Mouse (Mus musculus) G1E (cell line): ENCODE data around the gene Mllt11. TPM values are rescaled to one million over a fixed set of nuclear protein-coding genes. Genes with fewer than 3 reads are reported as not detected.

Experiments
- ATAC-seq: 2 replicates; pipeline ENCODE4 v1.8.0; 2016; ENCODE audit warnings: mild to moderate bottlenecking; ENCODE audit not compliant: insufficient number of reproducible peaks, poor library complexity, low FRiP score, severe bottlenecking; ENCODE audit errors: extremely low read depth
- DNase-seq: peaks from one replicate; pipeline ENCODE4 v3.0.0; 2012; ENCODE audit warnings: low spot score
- H3K27me3 ChIP-seq: 2 replicates; pipeline ENCODE4 v1.6.1; 2012; ENCODE audit warnings: mild to moderate bottlenecking, low read length, inconsistent platforms; ENCODE audit not compliant: insufficient read depth
- H3K36me3 ChIP-seq: replicated peaks from 2 replicates; pipeline ENCODE3; 2012; ENCODE audit warnings: mild to moderate bottlenecking, inconsistent platforms
- H3K4me1 ChIP-seq: 2 replicates; pipeline ENCODE4 v1.6.1; 2012; ENCODE audit warnings: low read depth, low read length, inconsistent platforms, mixed read lengths; ENCODE audit not compliant: insufficient read depth
- H3K4me3 ChIP-seq: 2 replicates; pipeline ENCODE4 v1.5.1; 2012; ENCODE audit warnings: low read depth, mild to moderate bottlenecking, inconsistent platforms, low read length, moderate library complexity, mixed read lengths
- H3K9me3 ChIP-seq: replicated peaks from 2 replicates; pipeline ENCODE4 v1.6.1; 2012; ENCODE audit warnings: inconsistent platforms
- CTCF ChIP-seq: IDR thresholded peaks from 2 replicates; pipeline ENCODE4 v1.5.1; 2012; ENCODE audit warnings: low read depth, low read length, inconsistent platforms, mixed read lengths
- GATA1 ChIP-seq: IDR thresholded peaks from 2 replicates; pipeline ENCODE4 v1.6.1; 2012; ENCODE audit warnings: borderline replicate concordance, low read length, inconsistent platforms, mixed read lengths
- GATA2 ChIP-seq: IDR thresholded peaks from 2 replicates; pipeline ENCODE4 v1.6.1; 2012; ENCODE audit warnings: low read depth, low read length, inconsistent platforms, borderline replicate concordance
- POLR2AphosphoS5 ChIP-seq: IDR thresholded peaks from 2 replicates; pipeline ENCODE4 v1.6.1; 2012; ENCODE audit warnings: low read depth, low read length, inconsistent platforms; ENCODE audit not compliant: insufficient replicate concordance
- TAL1 ChIP-seq: conservative IDR thresholded peaks from 2 replicates; pipeline ENCODE4 v1.6.1; 2012; ENCODE audit warnings: low read depth, low read length, inconsistent platforms, mixed read lengths
- polyA plus RNA-seq: library from polyadenylated mRNA; stranded (reverse); fragments of >175 nt; gene quantifications from 2 replicates; pipeline ENCODE4 v1.2.3, GENCODE M21; 2012
- total RNA-seq, 2 experiments: library from RNA; stranded (forward) in 1 of 2; stranded (reverse) in 1 of 2; fragments of 200-1000 nt in 1 of 2; fragments of >200 nt in 1 of 2; fragmentation: Nextera tagmentation in 1 of 2; gene quantifications; 2 replicates each; pipeline ENCODE4 v1.2.3; 2014 to 2017

The Mllt11 gene
- total and polyA plus RNA-seq, 3 experiments, result 4.1 to 10.4 (median 7.7) TPM

DNA sequence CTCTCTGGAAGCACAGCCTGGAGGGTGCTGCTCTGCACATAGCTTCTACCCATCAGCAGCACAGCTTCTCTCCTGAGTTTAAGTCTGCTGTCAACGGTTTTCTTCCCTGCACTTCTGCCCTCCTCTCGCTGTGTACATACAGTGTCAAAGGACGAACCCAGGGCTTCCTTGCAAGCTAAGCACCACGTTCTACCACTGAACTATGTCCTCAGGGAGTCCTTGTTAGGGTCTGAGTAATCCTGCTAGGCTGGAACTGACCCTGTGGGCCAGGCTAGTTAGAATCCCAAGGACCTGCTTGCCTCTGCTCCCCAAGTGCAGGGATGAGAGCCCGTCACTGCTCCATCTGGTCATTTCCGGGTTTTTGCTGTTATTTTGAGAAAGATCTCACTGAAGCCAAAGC lies 45.1 kb downstream of the Mllt11 start:
- H3K27me3 ChIP-seq, result no peaks in the 10 kb centered on the region
- no peak for ATAC-seq

GRCm38 (mm10) chr3:95186100-95186499 lies 45.9 kb downstream of the Mllt11 start:
- DNase-seq (no peak), ATAC-seq (no peak)
- H3K4me3 ChIP-seq, result no peak overlapping the region
- no peaks in the 10 kb centered on the region for H3K27me3 ChIP-seq
- no peaks in the 10 kb centered on the region for H3K9me3 ChIP-seq
- no peak for TF ChIP-seq TAL1
- TF ChIP-seq CTCF, result no peak
- no peak for TF ChIP-seq GATA2
- no peak for TF ChIP-seq GATA1
- TF ChIP-seq POLR2AphosphoS5, result no peak
- H3K4me1 ChIP-seq, result 0 out of 2 replicates have a peak, but pooled peaks cover 2% of the 10 kb centered on the region
- peaks cover 97% of the 10 kb centered on the region for H3K36me3 ChIP-seq

More for the DNA sequence above, 45.1 kb downstream of the Mllt11 start:
- Histone ChIP-seq H3K36me3 (peaks cover 99% of the 10 kb centered on the region), H3K9me3 (no peaks in the 10 kb centered on the region), H3K4me3 (no peak overlapping the region), H3K4me1 (0 out of 2 replicates have a peak, but pooled peaks cover 2% of the 10 kb centered on the region)
- TF ChIP-seq GATA2 (no peak), GATA1 (no peak), TAL1 (no peak), POLR2AphosphoS5 (no peak), CTCF (no peak)
- DNase-seq, result no peak

- Histone ChIP-seq H3K9me3 (no peaks in the 10 kb centered on the region), H3K4me1 (0 out of 2 replicates have a peak, but pooled peaks cover 2% of the 10 kb centered on the region), H3K27me3 (no peaks in the 10 kb centered on the region), H3K36me3 (peaks cover 96% of the 10 kb centered on the region), H3K4me3 (no peak overlapping the region)
- ATAC-seq (no peak), DNase-seq (no peak)
- no peak for TF ChIP-seq TAL1
- TF ChIP-seq CTCF, result no peak
- no peak for TF ChIP-seq GATA2
- no peak for TF ChIP-seq GATA1
- TF ChIP-seq POLR2AphosphoS5, result no peak
These were observed 47.0 kb downstream of the Mllt11 start for GRCm38 (mm10) chr3:95184796-95185577.

DNA sequence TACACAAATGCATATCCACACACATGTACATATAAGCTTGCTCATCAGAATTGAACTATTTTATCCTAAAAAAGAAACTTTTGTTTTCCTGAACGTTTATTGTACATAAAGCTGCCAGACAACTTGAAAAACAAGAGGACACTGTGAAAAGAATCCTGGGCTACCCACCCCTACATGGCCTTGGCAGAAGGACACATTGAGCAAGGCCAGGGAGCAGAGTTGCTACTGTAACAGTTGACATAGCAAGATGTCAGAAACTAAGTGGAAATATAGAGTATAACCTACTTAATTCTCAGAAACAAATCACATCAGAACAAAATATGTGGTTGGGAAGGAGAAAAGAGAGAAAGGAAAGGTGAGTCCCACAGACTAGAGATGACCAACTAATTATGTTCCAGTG lies 50.1 kb downstream of the Mllt11 start:
- Histone ChIP-seq H3K4me3 (no peak overlapping the region), H3K9me3 (no peaks in the 10 kb centered on the region), H3K27me3 (peaks cover 8% of the 10 kb centered on the region), H3K4me1 (no peaks in the 10 kb centered on the region), H3K36me3 (peaks cover 64% of the 10 kb centered on the region)
- no peak for TF ChIP-seq GATA2
- ATAC-seq (no peak), DNase-seq (no peak)

- Histone ChIP-seq H3K36me3 (peaks cover 45% of the 10 kb centered on the region), H3K4me1 (no peaks in the 10 kb centered on the region), H3K9me3 (no peaks in the 10 kb centered on the region), H3K4me3 (no peak overlapping the region), H3K27me3 (peaks cover 14% of the 10 kb centered on the region)
- DNase-seq (no peak), ATAC-seq (no peak)
- TF ChIP-seq TAL1 (no peak), GATA2 (no peak), POLR2AphosphoS5 (no peak; the same call in 1 of the 2 replicates), CTCF (no peak), GATA1 (no peak)
These were observed 52.1 kb downstream of the Mllt11 start for GRCm38 (mm10) chr3:95179890-95180289.

DNA sequence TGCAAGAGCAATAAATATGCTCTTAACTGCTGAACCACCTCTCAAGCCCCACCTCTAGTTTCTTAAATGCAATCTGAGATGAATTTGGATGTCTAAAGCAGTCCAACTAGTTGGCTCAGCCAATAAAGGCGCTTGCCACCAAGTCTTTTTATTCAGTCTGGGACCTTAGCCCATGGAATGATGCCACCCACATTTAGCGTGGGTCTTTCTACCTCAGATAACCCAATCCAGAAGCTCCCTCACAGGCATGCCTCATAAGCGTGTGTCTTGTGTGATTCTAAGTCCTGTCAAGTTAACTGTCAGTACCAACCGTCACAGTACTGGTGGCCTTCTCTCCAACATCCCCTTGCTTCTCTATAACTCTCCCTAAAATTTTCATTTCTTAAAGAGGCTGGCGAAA lies 53.0 kb downstream of the Mllt11 start:
- no peak for ATAC-seq
- H3K4me3 ChIP-seq, result no peak overlapping the region
- H3K9me3 ChIP-seq, result peaks cover 3% of the 10 kb centered on the region
- H3K36me3 ChIP-seq, result peaks cover 35% of the 10 kb centered on the region
- TF ChIP-seq CTCF, result no peak
- peaks cover 4% of the 10 kb centered on the region; the same call in 1 of the 2 replicates for H3K4me1 ChIP-seq
- no peak for DNase-seq
- peaks cover 17% of the 10 kb centered on the region for H3K27me3 ChIP-seq

DNA sequence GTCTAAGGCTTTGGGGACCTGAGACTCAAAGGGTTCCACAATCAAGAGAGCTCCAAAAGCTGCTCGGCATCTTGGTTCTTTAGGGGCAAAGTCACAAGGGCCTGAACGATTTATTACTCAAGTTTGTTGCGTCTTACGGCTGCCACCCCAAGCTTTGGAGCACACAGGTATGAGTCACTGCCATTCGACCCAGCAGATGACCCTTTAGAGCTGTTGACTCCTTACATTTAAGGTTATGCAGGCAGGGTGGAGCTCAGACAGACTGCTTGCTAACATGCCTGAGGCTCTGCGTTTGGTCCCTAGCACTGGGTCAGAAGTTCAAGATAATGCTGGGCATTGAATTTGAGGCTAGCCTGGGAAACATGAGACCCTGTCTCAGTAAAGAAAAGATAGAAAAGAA lies 54.4 kb downstream of the Mllt11 start:
- peaks cover 17% of the 10 kb centered on the region for H3K27me3 ChIP-seq
- peaks cover 4% of the 10 kb centered on the region; the same call in 1 of the 2 replicates for H3K4me1 ChIP-seq
- peaks cover 22% of the 10 kb centered on the region for H3K36me3 ChIP-seq
- TF ChIP-seq POLR2AphosphoS5, result no peak
- no peak for TF ChIP-seq CTCF
- TF ChIP-seq TAL1, result no peak
- TF ChIP-seq GATA2, result no peak
- no peak for TF ChIP-seq GATA1
- H3K4me3 ChIP-seq, result no peak overlapping the region
- DNase-seq, result no peak
- ATAC-seq, result no peak
- peaks cover 17% of the 10 kb centered on the region for H3K9me3 ChIP-seq
